Mouse (Mus musculus) kidney, adult 18-20 months (tissue): ENCODE measurements at regions not wholly inside any gene's neighbourhood (a gene's known extent, or its start where the extent isn't known, plus 50 kb on each side); places are given as distances from the start of the nearest gene placed in this dataset.

Experiments used
- DNase-seq: peaks from one replicate; pipeline ENCODE4 v3.0.0; 2021

- DNase-seq, result peak; percentile 42
Measured at GRCm38 (mm10) chr16:5537286-5538204, 281.8 kb upstream of the Eef2kmt start.

GRCm38 (mm10) chr16:5536515-5536972 is 280.8 kb upstream of the Eef2kmt start:
- no peak for DNase-seq

- DNase-seq, result no peak
Measured at GRCm38 (mm10) chr16:5535414-5535813, 279.6 kb upstream of the Eef2kmt start.

GRCm38 (mm10) chr16:5534862-5535261 is 279.1 kb upstream of the Eef2kmt start:
- peak; percentile 42 for DNase-seq

- no peak for DNase-seq
Measured at GRCm38 (mm10) chr16:5534385-5534784, 278.6 kb upstream of the Eef2kmt start.

GRCm38 (mm10) chr16:5532281-5532680 is 276.5 kb upstream of the Eef2kmt start:
- DNase-seq, result no peak

- DNase-seq, result no peak
Measured at GRCm38 (mm10) chr16:5529823-5530222, 274.0 kb upstream of the Eef2kmt start.

GRCm38 (mm10) chr16:5527936-5528335 is 272.2 kb upstream of the Eef2kmt start:
- DNase-seq, result no peak

GRCm38 (mm10) chr16:5524375-5524774 is 268.6 kb upstream of the Eef2kmt start:
- no peak for DNase-seq

- DNase-seq, result no peak
Measured at GRCm38 (mm10) chr16:5523402-5524021, 267.7 kb upstream of the Eef2kmt start.

- DNase-seq, result no peak
Measured at GRCm38 (mm10) chr16:5517746-5518145, 262.0 kb upstream of the Eef2kmt start.

GRCm38 (mm10) chr16:5515867-5516266 is 260.1 kb upstream of the Eef2kmt start:
- DNase-seq, result no peak

- DNase-seq, result no peak
Measured at GRCm38 (mm10) chr16:5507261-5507660, 251.5 kb upstream of the Eef2kmt start.

GRCm38 (mm10) chr16:5501961-5502360 is 246.2 kb upstream of the Eef2kmt start:
- no peak for DNase-seq

GRCm38 (mm10) chr16:5496051-5496685 is 240.4 kb upstream of the Eef2kmt start:
- DNase-seq, result peak; percentile 20

- no peak for DNase-seq
Measured at GRCm38 (mm10) chr16:5493352-5493751, 237.6 kb upstream of the Eef2kmt start.

GRCm38 (mm10) chr16:5487259-5487658 is 231.5 kb upstream of the Eef2kmt start:
- no peak for DNase-seq

- no peak for DNase-seq
Measured at GRCm38 (mm10) chr16:5483337-5483736, 227.6 kb upstream of the Eef2kmt start.

- no peak for DNase-seq
Measured at GRCm38 (mm10) chr16:5480148-5480547, 224.4 kb upstream of the Eef2kmt start.

GRCm38 (mm10) chr16:5478970-5479369 is 223.2 kb upstream of the Eef2kmt start:
- DNase-seq, result no peak

- peak; percentile 34 for DNase-seq
Measured at GRCm38 (mm10) chr16:5471321-5471720, 215.5 kb upstream of the Eef2kmt start.

- peak; percentile 23 for DNase-seq
Measured at GRCm38 (mm10) chr16:5467587-5467986, 211.8 kb upstream of the Eef2kmt start.

- DNase-seq, result peak; percentile 10
Measured at GRCm38 (mm10) chr16:5466760-5467159, 211.0 kb upstream of the Eef2kmt start.
